Mouse (Mus musculus) monocyte, adult 59 days (primary cell): Measurements from ENCODE around the gene Cpa2. TPM values are rescaled to one million over a fixed set of nuclear protein-coding genes. Genes with fewer than 3 reads are reported as not detected.

Experiments used
- total RNA-seq, 2 experiments: library from RNA; stranded (reverse); gene quantifications; one replicate each; pipeline ENCODE4 v1.2.4; 2023

Gene Cpa2
- total RNA-seq, result under 1 TPM in 1 of 2 experiments, not detected in 1; 0.85 TPM

GRCm38 (mm10) chr6:30541009-30541799 is at the start of gene Cpa2:
TSS of gene Cpa2 (plus strand) at chr6:30541582.

GRCm38 (mm10) chr6:30509265-30510239 is 31.8 kb upstream of the Cpa2 start, which contains the start of the genes Tmem209 and Ssmem1:
TSS of gene Tmem209 (minus strand) at chr6:30509783.
TSS of gene Ssmem1 (plus strand) at chr6:30509849.

GRCm38 (mm10) chr6:30568069-30568468 is 26.7 kb downstream of the Cpa2 start, which contains the start of gene Cpa4:
TSS of gene Cpa4 (plus strand) at chr6:30568369.

DNA sequence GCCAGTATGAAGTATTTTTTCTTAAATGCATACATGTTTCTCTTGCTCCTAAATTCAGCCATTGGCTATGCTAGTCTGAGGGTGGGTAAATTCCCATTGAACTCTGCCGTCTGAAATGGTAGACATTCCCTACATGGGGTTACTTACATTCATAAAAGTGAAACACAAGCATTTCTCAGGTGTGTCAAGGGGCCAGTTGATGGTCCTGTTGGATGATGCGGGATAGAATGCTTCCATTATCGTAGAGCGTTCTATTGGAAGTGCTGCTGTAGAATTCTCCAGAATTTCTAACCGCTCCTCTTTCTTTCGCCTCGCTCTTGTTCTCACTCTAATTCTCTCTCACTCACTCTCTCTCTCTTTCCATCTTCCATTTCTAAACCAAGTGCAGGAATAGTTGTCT is 69.3 kb downstream of the Cpa2 start, which contains the start of gene Cpa5:
Cpa5 (plus strand) TSS at position 301 of the 400 bp plus-strand sequence.

Other genes starting within 250 kb of the Cpa2 start
- 10 to 100 TPM; 49.3 to 56.5 TPM for gene Ube2h, start 237.0 kb upstream of the Cpa2 start, total RNA-seq
- gene Zc3hc1, start 150.6 kb upstream of the Cpa2 start, total RNA-seq, result 10 to 100 TPM; 17.8 to 21.7 TPM
- gene Klhdc10, start 139.7 kb upstream of the Cpa2 start, total RNA-seq, result 10 to 100 TPM; 26.6 to 28.4 TPM
- gene Tmem209, start 31.8 kb upstream of the Cpa2 start, total RNA-seq, result 10 to 100 TPM; 17.0 to 23.5 TPM
- under 1 TPM in 1 of 2 experiments, not detected in 1; 0.46 TPM for gene Ssmem1, start 31.7 kb upstream of the Cpa2 start, total RNA-seq
- not detected for gene Cpa4, start 26.8 kb downstream of the Cpa2 start, total RNA-seq
- not detected for gene Cpa5, start 69.4 kb downstream of the Cpa2 start, total RNA-seq
- under 1 TPM in 1 of 2 experiments, not detected in 1; 0.76 TPM for gene Cpa1, start 97.6 kb downstream of the Cpa2 start, total RNA-seq
- 1 to 10 TPM; 1.4 to 2.9 TPM for gene Cep41, start 152.2 kb downstream of the Cpa2 start, total RNA-seq
- not detected for gene Mest, start 182.0 kb downstream of the Cpa2 start, total RNA-seq